Mouse (Mus musculus): ENCODE measurements around the gene Syt2. TPM values are rescaled to one million over a fixed set of nuclear protein-coding genes. Genes with fewer than 3 reads are reported as not detected.

Syt2 gene
- polyA plus RNA-seq, 1 experiment: 5.7 TPM

GRCm38 (mm10) chr1:134634296-134634695 is 12.2 kb upstream of the Syt2 start:
- DNase-seq (ENCODE audit: low read depth): no peak
- no peak for TF ChIP-seq CTCF (IDR thresholded peaks at IDR 0.05; ENCODE audit: borderline replicate concordance, extremely low read depth, insufficient read depth, insufficient read length)
- no peak for TF ChIP-seq POLR2A (IDR thresholded peaks at IDR 0.05; ENCODE audit: borderline replicate concordance, extremely low read depth, insufficient read depth, insufficient read length, poor library complexity, severe bottlenecking)

GRCm38 (mm10) chr1:134636245-134636644 is 10.2 kb upstream of the Syt2 start:
- TF ChIP-seq CTCF (IDR thresholded peaks at IDR 0.05; ENCODE audit: borderline replicate concordance, extremely low read depth, insufficient read depth, insufficient read length) (no peak), POLR2A (IDR thresholded peaks at IDR 0.05; ENCODE audit: borderline replicate concordance, extremely low read depth, insufficient read depth, insufficient read length, poor library complexity, severe bottlenecking) (no peak)
- DNase-seq (ENCODE audit: low read depth): peak; percentile 23

- no peak for TF ChIP-seq POLR2A (IDR thresholded peaks at IDR 0.05; ENCODE audit: borderline replicate concordance, extremely low read depth, insufficient read depth, insufficient read length, poor library complexity, severe bottlenecking)
- peak; percentile 60; the same call in 1 of the 2 replicates for TF ChIP-seq CTCF (IDR thresholded peaks at IDR 0.05; ENCODE audit: borderline replicate concordance, extremely low read depth, insufficient read depth, insufficient read length)
- peak; percentile 65 for DNase-seq (ENCODE audit: low read depth)
These were observed 9.8 kb upstream of the Syt2 start for GRCm38 (mm10) chr1:134636684-134637083.

- no peak for DNase-seq (ENCODE audit: low read depth)
- no peak for TF ChIP-seq CTCF (IDR thresholded peaks at IDR 0.05; ENCODE audit: borderline replicate concordance, extremely low read depth, insufficient read depth, insufficient read length)
- TF ChIP-seq POLR2A (IDR thresholded peaks at IDR 0.05; ENCODE audit: borderline replicate concordance, extremely low read depth, insufficient read depth, insufficient read length, poor library complexity, severe bottlenecking): no peak
These were observed 8.4 kb upstream of the Syt2 start for GRCm38 (mm10) chr1:134638041-134638440.

GRCm38 (mm10) chr1:134638522-134638921 is 8.0 kb upstream of the Syt2 start:
- peak; percentile 68 for DNase-seq (ENCODE audit: low read depth)
- peak; percentile 70; the same call in 1 of the 2 replicates for TF ChIP-seq CTCF (IDR thresholded peaks at IDR 0.05; ENCODE audit: borderline replicate concordance, extremely low read depth, insufficient read depth, insufficient read length)
- TF ChIP-seq POLR2A (IDR thresholded peaks at IDR 0.05; ENCODE audit: borderline replicate concordance, extremely low read depth, insufficient read depth, insufficient read length, poor library complexity, severe bottlenecking): no peak

GRCm38 (mm10) chr1:134639460-134639859 is 7.0 kb upstream of the Syt2 start:
- peak; percentile 41 for DNase-seq (ENCODE audit: low read depth)
- no peak for TF ChIP-seq POLR2A (IDR thresholded peaks at IDR 0.05; ENCODE audit: borderline replicate concordance, extremely low read depth, insufficient read depth, insufficient read length, poor library complexity, severe bottlenecking)
- no peak for TF ChIP-seq CTCF (IDR thresholded peaks at IDR 0.05; ENCODE audit: borderline replicate concordance, extremely low read depth, insufficient read depth, insufficient read length)

GRCm38 (mm10) chr1:134641507-134641906 is 5.0 kb upstream of the Syt2 start:
- TF ChIP-seq POLR2A (IDR thresholded peaks at IDR 0.05; ENCODE audit: borderline replicate concordance, extremely low read depth, insufficient read depth, insufficient read length, poor library complexity, severe bottlenecking) (no peak), CTCF (IDR thresholded peaks at IDR 0.05; ENCODE audit: borderline replicate concordance, extremely low read depth, insufficient read depth, insufficient read length) (peak; percentile 48; the same call in 1 of the 2 replicates)
- peak; percentile 15 for DNase-seq (ENCODE audit: low read depth)

GRCm38 (mm10) chr1:134643702-134644101 is 2.8 kb upstream of the Syt2 start:
- no peak for TF ChIP-seq POLR2A (IDR thresholded peaks at IDR 0.05; ENCODE audit: borderline replicate concordance, extremely low read depth, insufficient read depth, insufficient read length, poor library complexity, severe bottlenecking)
- no peak for TF ChIP-seq CTCF (IDR thresholded peaks at IDR 0.05; ENCODE audit: borderline replicate concordance, extremely low read depth, insufficient read depth, insufficient read length)

GRCm38 (mm10) chr1:134645408-134646200 is 873 bp upstream of the Syt2 start:
- no peak for TF ChIP-seq CTCF (IDR thresholded peaks at IDR 0.05; ENCODE audit: borderline replicate concordance, extremely low read depth, insufficient read depth, insufficient read length)

More at GRCm38 (mm10) chr1:134643702-134644101, 2.8 kb upstream of the Syt2 start:
- no peak for DNase-seq (ENCODE audit: low read depth)

GRCm38 (mm10) chr1:134646963-134647282 is 446 bp downstream of the Syt2 start:
- TF ChIP-seq POLR2A (IDR thresholded peaks at IDR 0.05; ENCODE audit: borderline replicate concordance, extremely low read depth, insufficient read depth, insufficient read length, poor library complexity, severe bottlenecking) (no peak), CTCF (IDR thresholded peaks at IDR 0.05; ENCODE audit: borderline replicate concordance, extremely low read depth, insufficient read depth, insufficient read length) (no peak)
- no peak for DNase-seq (ENCODE audit: low read depth)

More at GRCm38 (mm10) chr1:134645408-134646200, 873 bp upstream of the Syt2 start:
- DNase-seq (ENCODE audit: low read depth): no peak

- no peak for DNase-seq (ENCODE audit: low read depth)
- TF ChIP-seq CTCF (IDR thresholded peaks at IDR 0.05; ENCODE audit: borderline replicate concordance, extremely low read depth, insufficient read depth, insufficient read length) (no peak), POLR2A (IDR thresholded peaks at IDR 0.05; ENCODE audit: borderline replicate concordance, extremely low read depth, insufficient read depth, insufficient read length, poor library complexity, severe bottlenecking) (no peak)
These were observed 1.1 kb downstream of the Syt2 start for GRCm38 (mm10) chr1:134647591-134647990.

- TF ChIP-seq POLR2A (IDR thresholded peaks at IDR 0.05; ENCODE audit: borderline replicate concordance, extremely low read depth, insufficient read depth, insufficient read length, poor library complexity, severe bottlenecking): no peak
- TF ChIP-seq CTCF (IDR thresholded peaks at IDR 0.05; ENCODE audit: borderline replicate concordance, extremely low read depth, insufficient read depth, insufficient read length): no peak
- no peak for DNase-seq (ENCODE audit: low read depth)
These were observed 4.3 kb downstream of the Syt2 start for GRCm38 (mm10) chr1:134650816-134651215.

Measured in brain, embryonic 14.5 days (tissue).